Mouse (Mus musculus): ENCODE measurements around the gene Vps50. TPM values are rescaled to one million over a fixed set of nuclear protein-coding genes. Genes with fewer than 3 reads are reported as not detected.
"Not testable (repeated sequence)": the region's sequence is repeated elsewhere in the genome, so short reads cannot be mapped to it uniquely, and the experiment has no call there.

The Vps50 gene
- polyA plus RNA-seq, 1 experiment from 2014 or later = 26.0 TPM

- H3K27me3 ChIP-seq = no peaks in the 10 kb centered on the region
- 80% methylated on average over 5 of the region's 5 CpGs for WGBS
- H3K4me2 ChIP-seq (replicated peaks) = no peak overlapping the region
- no peak overlapping the region for H3K4me3 ChIP-seq (replicated peaks)
- ATAC-seq (ENCODE audit: insufficient number of reproducible peaks, low FRiP score, low TSS enrichment, low read depth) = no peak
- no peak overlapping the region for H3K9ac ChIP-seq
- no peaks in the 10 kb centered on the region for H3K36me3 ChIP-seq
- H3K4me1 ChIP-seq = peaks cover under 1% of the 10 kb centered on the region; the same call in 1 of the 2 replicates
- H3K9me3 ChIP-seq (replicated peaks) = no peaks in the 10 kb centered on the region
- H3K27ac ChIP-seq (replicated peaks) = no peak overlapping the region
Observed at GRCm38 (mm10) chr6:3494285-3494684, 3.9 kb upstream of the Vps50 start.

- Histone ChIP-seq H3K36me3 (no peaks in the 10 kb centered on the region), H3K9me3 (replicated peaks) (no peaks in the 10 kb centered on the region), H3K27ac (replicated peaks) (no peak overlapping the region), H3K9ac (no peak overlapping the region), H3K4me1 (peaks cover 5% of the 10 kb centered on the region; the same call in 1 of the 2 replicates), H3K4me3 (replicated peaks) (no peak overlapping the region), H3K27me3 (no peaks in the 10 kb centered on the region), H3K4me2 (replicated peaks) (no peak overlapping the region)
- 7% methylated on average over 2 of the region's 2 CpGs for WGBS
- ATAC-seq (ENCODE audit: insufficient number of reproducible peaks, low FRiP score, low TSS enrichment, low read depth) = no peak
Observed at GRCm38 (mm10) chr6:3496210-3496609, 2.0 kb upstream of the Vps50 start.

DNA sequence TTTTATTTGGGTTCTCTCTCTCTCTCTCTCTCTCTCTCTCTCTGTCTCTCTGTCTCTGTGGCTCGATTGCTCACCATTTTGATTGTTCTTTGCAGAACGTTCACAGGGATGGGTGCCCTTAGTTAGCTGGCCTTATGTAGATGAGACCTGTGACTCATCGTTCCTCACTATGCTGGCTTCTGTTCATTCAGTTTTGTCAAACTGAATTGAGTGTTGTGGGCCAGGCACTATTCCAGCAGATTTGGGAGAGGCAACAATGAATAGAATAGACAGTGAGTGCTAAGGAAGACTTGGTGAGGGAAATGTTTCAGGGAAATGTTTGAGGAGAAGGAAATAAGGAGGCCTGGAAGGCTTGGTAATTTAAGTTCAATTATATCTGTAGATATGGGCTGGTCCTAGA is 2.1 kb downstream of the Vps50 start:
- no peak overlapping the region for H3K9ac ChIP-seq
- no peaks in the 10 kb centered on the region for H3K36me3 ChIP-seq
- 87% methylated on average over 3 of the region's 3 CpGs for WGBS
- H3K4me3 ChIP-seq (replicated peaks) = no peak overlapping the region
- ATAC-seq (ENCODE audit: insufficient number of reproducible peaks, low FRiP score, low TSS enrichment, low read depth) = no peak
- peaks cover 5% of the 10 kb centered on the region; the same call in 1 of the 2 replicates for H3K4me1 ChIP-seq
- H3K27ac ChIP-seq (replicated peaks) = no peak overlapping the region
- H3K4me2 ChIP-seq (replicated peaks) = no peak overlapping the region
- H3K27me3 ChIP-seq = no peaks in the 10 kb centered on the region
- H3K9me3 ChIP-seq (replicated peaks) = no peaks in the 10 kb centered on the region

DNA sequence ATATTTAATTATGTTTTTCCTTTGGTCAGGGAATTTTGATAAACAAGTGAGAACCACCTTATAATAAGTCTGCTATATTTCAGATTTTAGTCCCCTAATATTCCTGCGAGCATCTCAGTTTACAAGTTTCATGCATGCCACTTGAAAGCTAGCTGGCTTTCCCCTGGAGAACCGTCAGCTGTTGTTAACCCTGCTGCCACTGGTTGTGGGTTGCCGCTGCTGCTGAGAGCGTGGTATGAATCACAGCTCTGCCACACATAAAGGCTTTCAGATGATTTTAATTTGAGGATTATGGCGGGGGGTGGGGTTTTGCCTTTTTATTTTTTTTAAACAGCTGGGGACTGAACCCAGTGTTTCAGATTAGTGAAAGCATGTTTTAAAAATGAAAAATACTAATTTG is 7.1 kb downstream of the Vps50 start:
- Histone ChIP-seq H3K4me3 (replicated peaks) (no peak overlapping the region), H3K27me3 (no peaks in the 10 kb centered on the region), H3K4me2 (replicated peaks) (no peak overlapping the region), H3K36me3 (no peaks in the 10 kb centered on the region), H3K27ac (replicated peaks) (no peak overlapping the region), H3K9me3 (replicated peaks) (no peaks in the 10 kb centered on the region), H3K4me1 (no peaks in the 10 kb centered on the region), H3K9ac (no peak overlapping the region)
- WGBS = 29% methylated on average over 5 of the region's 5 CpGs
- no peak for ATAC-seq (ENCODE audit: insufficient number of reproducible peaks, low FRiP score, low TSS enrichment, low read depth)

GRCm38 (mm10) chr6:3507078-3507477 is 8.9 kb downstream of the Vps50 start:
- Histone ChIP-seq H3K4me2 (replicated peaks) (no peak overlapping the region), H3K36me3 (no peaks in the 10 kb centered on the region), H3K9ac (no peak overlapping the region), H3K4me3 (replicated peaks) (no peak overlapping the region), H3K27me3 (no peaks in the 10 kb centered on the region), H3K4me1 (no peaks in the 10 kb centered on the region), H3K9me3 (replicated peaks) (no peaks in the 10 kb centered on the region), H3K27ac (replicated peaks) (no peak overlapping the region)
- WGBS = 79% methylated on average over 4 of the region's 4 CpGs
- ATAC-seq (ENCODE audit: insufficient number of reproducible peaks, low FRiP score, low TSS enrichment, low read depth) = no peak

DNA sequence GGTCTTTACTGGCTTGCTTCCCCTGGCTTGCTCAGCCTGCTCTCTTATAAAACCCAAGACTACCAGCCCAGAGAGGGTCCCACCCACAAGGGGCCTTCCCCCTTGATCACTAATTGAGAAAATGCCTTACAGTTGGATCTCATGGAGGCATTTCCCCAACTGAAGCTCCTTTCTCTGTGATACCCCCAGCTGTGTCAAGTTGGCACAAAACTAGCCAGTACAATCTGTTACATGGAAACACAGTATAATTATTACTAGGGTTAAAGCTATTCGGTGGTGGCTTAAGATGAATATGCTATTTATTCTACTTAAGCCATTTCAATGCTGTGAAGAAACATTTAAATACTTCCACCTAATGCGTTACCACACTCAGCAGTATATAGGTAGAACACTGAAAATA is 10.0 kb downstream of the Vps50 start:
- not testable (repeated sequence) for H3K4me3 ChIP-seq (replicated peaks); ATAC-seq (ENCODE audit: insufficient number of reproducible peaks, low FRiP score, low TSS enrichment, low read depth); H3K27ac ChIP-seq (replicated peaks); H3K4me1 ChIP-seq; H3K9me3 ChIP-seq (replicated peaks); H3K36me3 ChIP-seq; H3K27me3 ChIP-seq; H3K9ac ChIP-seq; H3K4me2 ChIP-seq (replicated peaks)
- WGBS = 67% methylated on average over 2 of the region's 2 CpGs

DNA sequence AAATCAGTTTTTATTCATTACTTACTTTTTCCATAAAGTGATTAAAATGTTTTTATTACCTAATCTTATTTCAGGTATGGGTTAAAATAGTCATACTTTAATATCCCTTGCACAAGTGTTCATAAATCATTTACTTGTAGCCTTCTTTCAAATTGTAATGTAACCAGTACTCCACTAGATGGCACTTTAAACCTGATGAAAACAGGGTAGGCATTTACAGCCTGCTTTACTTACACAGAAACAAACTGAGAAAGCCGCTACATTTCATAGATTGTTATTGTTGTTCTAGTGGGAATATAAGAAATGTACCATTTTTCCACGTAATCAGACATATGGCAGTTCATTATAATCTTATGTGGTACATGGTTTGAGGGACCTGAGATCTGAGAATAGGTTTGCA is 11.6 kb downstream of the Vps50 start:
- no peak overlapping the region for H3K9ac ChIP-seq
- H3K27me3 ChIP-seq = no peaks in the 10 kb centered on the region
- no peak overlapping the region for H3K27ac ChIP-seq (replicated peaks)
- no peak overlapping the region for H3K4me2 ChIP-seq (replicated peaks)
- H3K36me3 ChIP-seq = no peaks in the 10 kb centered on the region
- 9% methylated on average over 2 of the region's 2 CpGs for WGBS
- ATAC-seq (ENCODE audit: insufficient number of reproducible peaks, low FRiP score, low TSS enrichment, low read depth) = no peak
- no peaks in the 10 kb centered on the region for H3K9me3 ChIP-seq (replicated peaks)
- no peaks in the 10 kb centered on the region for H3K4me1 ChIP-seq
- no peak overlapping the region for H3K4me3 ChIP-seq (replicated peaks)

DNA sequence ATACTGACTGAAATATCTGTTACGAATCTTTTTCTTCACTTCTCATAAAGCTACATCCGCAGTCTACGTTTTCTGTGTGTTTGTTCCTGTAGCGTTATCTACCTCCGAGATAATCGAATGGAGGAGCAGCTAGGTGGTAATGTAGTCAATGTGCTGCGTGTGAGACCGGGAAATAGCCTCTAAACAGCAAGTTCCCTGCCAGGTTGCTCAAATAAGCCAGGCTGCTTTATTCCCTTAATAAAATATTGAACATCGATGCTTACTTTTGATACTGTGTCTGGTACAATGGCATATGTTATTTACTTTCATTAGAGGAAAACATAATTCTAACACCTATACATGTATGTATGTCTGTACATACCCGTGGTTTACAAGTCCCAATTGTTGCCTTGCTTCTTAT is 12.9 kb downstream of the Vps50 start:
- no peak for ATAC-seq (ENCODE audit: insufficient number of reproducible peaks, low FRiP score, low TSS enrichment, low read depth)
- WGBS = 90% methylated on average over 10 of the region's 10 CpGs
- Histone ChIP-seq H3K4me3 (replicated peaks) (no peak overlapping the region), H3K27me3 (no peaks in the 10 kb centered on the region), H3K9ac (no peak overlapping the region), H3K36me3 (no peaks in the 10 kb centered on the region), H3K4me1 (no peaks in the 10 kb centered on the region), H3K27ac (replicated peaks) (no peak overlapping the region), H3K9me3 (replicated peaks) (no peaks in the 10 kb centered on the region), H3K4me2 (replicated peaks) (no peak overlapping the region)

DNA sequence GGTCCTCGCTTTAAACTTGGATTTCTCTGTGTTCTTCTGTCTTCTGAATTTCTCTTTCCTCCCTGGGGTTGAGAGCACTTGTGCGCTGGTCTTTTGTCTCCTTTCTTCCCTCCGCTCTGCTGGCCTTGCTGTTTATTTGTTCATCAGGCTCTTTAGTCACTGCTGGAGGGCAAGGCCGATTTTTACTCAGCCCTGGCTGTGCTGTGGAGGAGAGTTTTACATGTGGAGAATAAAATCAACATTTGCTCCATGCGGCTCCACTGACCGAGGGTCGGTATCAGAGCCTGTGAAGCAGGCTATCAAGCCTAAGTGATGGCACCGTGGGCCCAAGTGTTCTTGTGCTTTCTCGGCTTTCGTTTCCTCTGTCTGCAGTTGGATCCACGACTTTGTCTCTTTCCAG is 13.4 kb downstream of the Vps50 start:
- Histone ChIP-seq H3K4me2 (replicated peaks) (no peak overlapping the region), H3K36me3 (no peaks in the 10 kb centered on the region), H3K27ac (replicated peaks) (no peak overlapping the region), H3K9me3 (replicated peaks) (no peaks in the 10 kb centered on the region), H3K27me3 (no peaks in the 10 kb centered on the region), H3K4me3 (replicated peaks) (no peak overlapping the region), H3K4me1 (no peaks in the 10 kb centered on the region), H3K9ac (no peak overlapping the region)
- 75% methylated on average over 11 of the region's 11 CpGs for WGBS
- ATAC-seq (ENCODE audit: insufficient number of reproducible peaks, low FRiP score, low TSS enrichment, low read depth) = no peak

GRCm38 (mm10) chr6:3512611-3513010 is 14.4 kb downstream of the Vps50 start:
- H3K4me1 ChIP-seq = no peaks in the 10 kb centered on the region
- no peak overlapping the region for H3K9ac ChIP-seq
- H3K36me3 ChIP-seq = no peaks in the 10 kb centered on the region
- no peak for ATAC-seq (ENCODE audit: insufficient number of reproducible peaks, low FRiP score, low TSS enrichment, low read depth)
- no peak overlapping the region for H3K27ac ChIP-seq (replicated peaks)
- H3K9me3 ChIP-seq (replicated peaks) = no peaks in the 10 kb centered on the region
- no peaks in the 10 kb centered on the region for H3K27me3 ChIP-seq
- WGBS = 53% methylated on average over 3 of the region's 3 CpGs
- no peak overlapping the region for H3K4me3 ChIP-seq (replicated peaks)
- no peak overlapping the region for H3K4me2 ChIP-seq (replicated peaks)

- no peak overlapping the region for H3K4me3 ChIP-seq (replicated peaks)
- no peak overlapping the region for H3K9ac ChIP-seq
- H3K27me3 ChIP-seq = no peaks in the 10 kb centered on the region
- H3K36me3 ChIP-seq = 0 out of 2 replicates have a peak, but pooled peaks cover 3% of the 10 kb centered on the region
- H3K9me3 ChIP-seq (replicated peaks) = no peaks in the 10 kb centered on the region
- no peak overlapping the region for H3K27ac ChIP-seq (replicated peaks)
- no peaks in the 10 kb centered on the region for H3K4me1 ChIP-seq
- ATAC-seq (ENCODE audit: insufficient number of reproducible peaks, low FRiP score, low TSS enrichment, low read depth) = no peak
- H3K4me2 ChIP-seq (replicated peaks) = no peak overlapping the region
- WGBS = 89% methylated on average over 4 of the region's 4 CpGs
Observed at GRCm38 (mm10) chr6:3528198-3528597, 30.0 kb downstream of the Vps50 start.

DNA sequence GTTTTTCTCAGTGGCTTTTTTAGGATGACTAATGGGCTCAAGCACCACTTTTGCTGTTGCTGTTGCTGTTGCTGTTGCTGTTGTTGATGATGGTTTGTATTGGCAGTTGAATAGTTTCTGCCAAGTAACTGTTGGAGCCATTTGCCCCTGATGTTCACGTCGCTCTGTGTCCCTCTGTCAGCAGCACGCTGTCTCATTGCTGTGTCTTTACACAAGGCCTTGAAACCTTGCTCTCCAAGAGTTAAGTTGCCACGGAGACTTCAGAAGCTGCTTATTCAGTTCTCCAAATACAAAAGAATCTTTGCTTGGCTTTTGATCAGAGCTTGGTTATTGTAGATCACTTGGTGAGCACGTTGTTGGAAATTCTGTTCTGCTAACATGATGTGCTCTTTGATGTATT is 33.3 kb downstream of the Vps50 start:
- Histone ChIP-seq H3K4me1 (no peaks in the 10 kb centered on the region), H3K9ac (no peak overlapping the region), H3K4me2 (replicated peaks) (no peak overlapping the region), H3K27me3 (no peaks in the 10 kb centered on the region), H3K9me3 (replicated peaks) (no peaks in the 10 kb centered on the region), H3K36me3 (peaks cover 6% of the 10 kb centered on the region; the same call in 1 of the 2 replicates), H3K27ac (replicated peaks) (no peak overlapping the region), H3K4me3 (replicated peaks) (no peak overlapping the region)
- ATAC-seq (ENCODE audit: insufficient number of reproducible peaks, low FRiP score, low TSS enrichment, low read depth) = no peak
- WGBS = 59% methylated on average over 5 of the region's 5 CpGs
